Mouse (Mus musculus): Measurements from ENCODE around the gene Capn13. TPM values are rescaled to one million over a fixed set of nuclear protein-coding genes. Genes with fewer than 3 reads are reported as not detected.

Gene Capn13
- total and polyA plus RNA-seq, 3 experiments = not detected

DNA sequence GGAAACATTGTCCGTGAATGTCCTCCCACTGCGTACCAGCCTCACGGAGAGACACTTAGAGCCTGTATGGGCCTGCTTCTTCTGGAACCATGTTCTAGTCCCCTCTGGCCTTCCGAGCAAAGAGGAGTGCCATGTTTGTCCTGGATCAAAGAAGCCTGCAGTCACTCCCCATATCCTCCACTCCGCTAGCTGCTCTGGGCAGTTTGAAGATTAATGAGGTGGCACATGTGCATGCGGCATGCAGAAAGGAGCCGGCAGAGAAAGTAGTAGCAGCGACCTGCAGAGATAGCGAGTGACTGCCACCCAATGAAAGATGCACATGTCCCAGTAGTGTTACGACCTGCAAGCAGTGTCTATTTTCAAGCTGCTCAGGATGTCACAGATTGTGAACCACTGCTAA, 125.6 kb downstream of the Capn13 start:
- no peaks in the 10 kb centered on the region for H3K9me3 ChIP-seq (replicated peaks; ENCODE audit: insufficient read depth, low read length)
- H3K27ac ChIP-seq (ENCODE audit: control insufficient read depth, low read depth, low read length) = no peak overlapping the region
- no peaks in the 10 kb centered on the region for H3K79me2 ChIP-seq (ENCODE audit: control insufficient read depth, insufficient read depth, low read length, poor library complexity)
- H3K9ac ChIP-seq (ENCODE audit: control insufficient read depth, low read depth, low read length, poor library complexity, severe bottlenecking) = no peak overlapping the region
- H3K4me3 ChIP-seq (ENCODE audit: control insufficient read depth in 1 of 2, insufficient read depth in 1 of 2, low read depth in 2 of 2, low read length in 2 of 2) = no peak overlapping the region
- TF ChIP-seq SIN3A (IDR thresholded peaks at IDR 0.05; ENCODE audit: low read length) (no peak), CHD1 (IDR thresholded peaks at IDR 0.05; ENCODE audit: low read depth, low read length) (no peak), E2F4 (IDR thresholded peaks at IDR 0.05; ENCODE audit: borderline replicate concordance, low read depth, low read length) (no peak), ELF1 (IDR thresholded peaks at IDR 0.05; ENCODE audit: low read depth, low read length) (no peak), RCOR1 (IDR thresholded peaks at IDR 0.05; ENCODE audit: low read depth, low read length) (no peak), MAZ (IDR thresholded peaks at IDR 0.05; ENCODE audit: low read depth, low read length) (no peak), MEF2A (IDR thresholded peaks at IDR 0.05; ENCODE audit: extremely low read depth, insufficient replicate concordance, low read depth, low read length, poor library complexity, severe bottlenecking) (no peak), USF2 (IDR thresholded peaks at IDR 0.05; ENCODE audit: borderline replicate concordance in 1 of 2, insufficient read depth in 1 of 2, low read depth in 1 of 2, low read length in 2 of 2) (no peak), POLR2AphosphoS2 (IDR thresholded peaks at IDR 0.05; ENCODE audit: low read length) (no peak), EP300 (IDR thresholded peaks at IDR 0.05; ENCODE audit: low read depth in 1 of 2, low read length in 2 of 2) (no peak), KAT2A (conservative IDR thresholded peaks at IDR 0.05; ENCODE audit: low read depth, low read length) (no peak), UBTF (IDR thresholded peaks at IDR 0.05; ENCODE audit: borderline replicate concordance, insufficient read depth, low read depth, low read length) (no peak)
- no peak for DNase-seq (ENCODE audit: low read depth, low spot score)
- H3K27me3 ChIP-seq (ENCODE audit: control insufficient read depth in 1 of 2, insufficient read depth in 2 of 2, low read length in 2 of 2) = no peaks in the 10 kb centered on the region
- peaks cover 0 to 10% of the 10 kb centered on the region in 2 experiments; a peak in 2 of 4 replicates for H3K36me3 ChIP-seq (ENCODE audit: control insufficient read depth in 1 of 2, insufficient read depth in 2 of 2, low read length in 2 of 2)
- H3K4me1 ChIP-seq (ENCODE audit: control insufficient read depth in 1 of 2, insufficient read depth in 2 of 2, low read length in 2 of 2) = peaks cover 7 to 19% of the 10 kb centered on the region in 2 experiments

DNA sequence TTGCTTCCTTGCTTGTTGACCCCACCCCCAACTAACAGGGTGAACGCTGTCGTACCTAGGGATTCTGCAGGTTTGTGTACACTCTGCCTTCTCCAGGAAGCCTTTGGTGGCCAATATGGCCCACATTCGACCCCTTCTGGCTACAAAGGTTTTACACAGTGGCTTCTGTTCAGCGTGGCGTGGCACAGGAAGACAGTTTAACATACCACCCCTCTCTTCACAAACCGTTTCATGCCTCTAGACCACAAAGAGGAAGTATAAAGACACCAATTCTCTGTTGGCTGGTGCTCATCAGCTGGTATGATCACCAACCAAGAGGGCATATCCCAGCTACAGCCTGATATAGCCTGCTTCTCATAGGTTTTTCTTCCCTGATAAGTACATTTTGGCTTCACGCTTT, 126.9 kb downstream of the Capn13 start:
- Histone ChIP-seq H3K27ac (ENCODE audit: control insufficient read depth, low read depth, low read length) (peak overlapping the region; percentile 30; the same call in 1 of the 2 replicates), H3K27me3 (ENCODE audit: control insufficient read depth in 1 of 2, insufficient read depth in 2 of 2, low read length in 2 of 2) (no peaks in the 10 kb centered on the region), H3K4me3 (ENCODE audit: control insufficient read depth in 1 of 2, insufficient read depth in 1 of 2, low read depth in 2 of 2, low read length in 2 of 2) (no peak overlapping the region), H3K4me1 (ENCODE audit: control insufficient read depth in 1 of 2, insufficient read depth in 2 of 2, low read length in 2 of 2) (peaks cover 7 to 19% of the 10 kb centered on the region in 2 experiments), H3K9me3 (replicated peaks; ENCODE audit: insufficient read depth, low read length) (no peaks in the 10 kb centered on the region), H3K36me3 (ENCODE audit: control insufficient read depth in 1 of 2, insufficient read depth in 2 of 2, low read length in 2 of 2) (peaks cover 0 to 10% of the 10 kb centered on the region in 2 experiments; a peak in 2 of 4 replicates), H3K79me2 (ENCODE audit: control insufficient read depth, insufficient read depth, low read length, poor library complexity) (no peaks in the 10 kb centered on the region), H3K9ac (ENCODE audit: control insufficient read depth, low read depth, low read length, poor library complexity, severe bottlenecking) (no peak overlapping the region)
- peak; percentile 76 for DNase-seq (ENCODE audit: low read depth, low spot score)
- TF ChIP-seq E2F4 (IDR thresholded peaks at IDR 0.05; ENCODE audit: borderline replicate concordance, low read depth, low read length) (0 out of 2 replicates have a peak, but pooled peaks have one; percentile 37), CHD1 (IDR thresholded peaks at IDR 0.05; ENCODE audit: low read depth, low read length) (no peak), ZNF384 (IDR thresholded peaks at IDR 0.05; ENCODE audit: low read depth, low read length) (no peak), GATA1 (IDR thresholded peaks at IDR 0.05; ENCODE audit: low read depth, low read length) (0 out of 2 replicates have a peak, but pooled peaks have one; percentile 33), MAX (IDR thresholded peaks at IDR 0.05; ENCODE audit: low read length) (0 out of 2 replicates have a peak, but pooled peaks have one; percentile 47), POLR2AphosphoS5 (IDR thresholded peaks at IDR 0.05; ENCODE audit: borderline replicate concordance, low read depth, low read length) (no peak), NRF1 (IDR thresholded peaks at IDR 0.05; ENCODE audit: insufficient read depth, low read depth, low read length, poor library complexity, severe bottlenecking) (no peak), ZKSCAN1 (IDR thresholded peaks at IDR 0.05; ENCODE audit: low read depth, low read length) (no peak), TCF12 (IDR thresholded peaks at IDR 0.05; ENCODE audit: low read depth, low read length) (0 out of 2 replicates have a peak, but pooled peaks have one; percentile 31), ZC3H11A (IDR thresholded peaks at IDR 0.05; ENCODE audit: low read depth, low read length) (no peak), ELF1 (IDR thresholded peaks at IDR 0.05; ENCODE audit: low read depth, low read length) (no peak), USF1 (IDR thresholded peaks at IDR 0.05; ENCODE audit: low read depth, low read length) (peak; percentile 60), EP300 (IDR thresholded peaks at IDR 0.05; ENCODE audit: low read depth in 1 of 2, low read length in 2 of 2) (peak; percentile 71 to 85; a peak in 3 of 4 replicates), SIN3A (IDR thresholded peaks at IDR 0.05; ENCODE audit: low read length) (peak; percentile 64), JUND (IDR thresholded peaks at IDR 0.05; ENCODE audit: low read depth, low read length) (no peak), MYC (IDR thresholded peaks at IDR 0.05; ENCODE audit: low read depth, low read length) (no peak), MYB (IDR thresholded peaks at IDR 0.05; ENCODE audit: low read depth, low read length) (peak; percentile 80), MXI1 (IDR thresholded peaks at IDR 0.05; ENCODE audit: low read depth, low read length) (peak; percentile 40; the same call in 1 of the 2 replicates), USF2 (IDR thresholded peaks at IDR 0.05; ENCODE audit: borderline replicate concordance in 1 of 2, insufficient read depth in 1 of 2, low read depth in 1 of 2, low read length in 2 of 2) (no peak), RCOR1 (IDR thresholded peaks at IDR 0.05; ENCODE audit: low read depth, low read length) (peak; percentile 50; the same call in 1 of the 2 replicates), MEF2A (IDR thresholded peaks at IDR 0.05; ENCODE audit: extremely low read depth, insufficient replicate concordance, low read depth, low read length, poor library complexity, severe bottlenecking) (no peak), ZMIZ1 (IDR thresholded peaks at IDR 0.05; ENCODE audit: low read depth, low read length) (no peak), NELFE (IDR thresholded peaks at IDR 0.05; ENCODE audit: low read depth, low read length) (peak; percentile 36; the same call in 1 of the 2 replicates), ETS1 (IDR thresholded peaks at IDR 0.05; ENCODE audit: low read depth, low read length) (peak; percentile 83)

Measured in MEL (cell line).